Mouse (Mus musculus) myocyte (in vitro differentiated cells): Measurements from ENCODE around the gene Ccr6. TPM values are rescaled to one million over a fixed set of nuclear protein-coding genes. Genes with fewer than 3 reads are reported as not detected.

Source experiments
- H3K27me3 ChIP-seq: one replicate; pipeline ENCODE4 v1.6.1; 2011; ENCODE audit not compliant: control insufficient read depth, insufficient read depth, insufficient read length
- H3K36me3 ChIP-seq: one replicate; pipeline ENCODE4 v1.6.1; 2011; ENCODE audit not compliant: control insufficient read depth, insufficient read depth
- H3K4me2 ChIP-seq: one replicate; pipeline ENCODE4 v1.6.1; 2011; ENCODE audit warnings: low read depth, control low read depth
- H3K4me3 ChIP-seq: one replicate; pipeline ENCODE4 v1.5.1; 2011; ENCODE audit warnings: mild to moderate bottlenecking, control low read depth, moderate library complexity
- H3K79me2 ChIP-seq: one replicate; pipeline ENCODE4 v1.6.1; 2011; ENCODE audit not compliant: control insufficient read depth, insufficient read depth
- H3ac ChIP-seq: one replicate; pipeline ENCODE4 v1.6.1; 2011; ENCODE audit not compliant: control insufficient read depth, insufficient read length
- CEBPB ChIP-seq: IDR thresholded peaks from 2 replicates; pipeline ENCODE4 v1.6.1; 2011; ENCODE audit warnings: mild to moderate bottlenecking, moderate library complexity; ENCODE audit not compliant: poor library complexity, insufficient read depth, severe bottlenecking
- E2F4 ChIP-seq: IDR thresholded peaks from one replicate; pipeline ENCODE4 v1.6.1; 2011; ENCODE audit warnings: mild to moderate bottlenecking, control low read depth, moderate library complexity; ENCODE audit not compliant: insufficient read depth
- MAX ChIP-seq: IDR thresholded peaks from one replicate; pipeline ENCODE4 v1.6.1; 2011; ENCODE audit warnings: low read depth, mild to moderate bottlenecking, control low read depth
- MYOD1 ChIP-seq, 3 experiments: IDR thresholded peaks; one replicate each; pipeline ENCODE4 v1.6.1; 2011; ENCODE audit warnings: control low read depth in 2 of 3, low read depth in 2 of 3, mild to moderate bottlenecking in 2 of 3, moderate library complexity in 1 of 3; ENCODE audit not compliant: insufficient read length in 2 of 3, control insufficient read depth in 1 of 3
- MYOG ChIP-seq, 3 experiments: IDR thresholded peaks; one replicate each; pipeline ENCODE4 v1.6.1; 2011; ENCODE audit warnings: control low read depth in 2 of 3, low read depth in 2 of 3, mild to moderate bottlenecking in 2 of 3; ENCODE audit not compliant: insufficient read length in 2 of 3, control insufficient read depth in 1 of 3, insufficient read depth in 1 of 3
- POLR2A ChIP-seq: IDR thresholded peaks from one replicate; pipeline ENCODE4 v1.6.1; 2011; ENCODE audit warnings: low read depth, mild to moderate bottlenecking, control low read depth, moderate library complexity; ENCODE audit not compliant: insufficient read length
- POLR2AphosphoS2 ChIP-seq: IDR thresholded peaks from one replicate; pipeline ENCODE4 v1.6.1; 2011; ENCODE audit warnings: low read depth, control low read depth; ENCODE audit not compliant: insufficient read length
- REST ChIP-seq: IDR thresholded peaks from one replicate; pipeline ENCODE4 v1.6.1; 2011; ENCODE audit warnings: mild to moderate bottlenecking, control low read depth, moderate library complexity; ENCODE audit not compliant: insufficient read depth, insufficient read length
- SRF ChIP-seq: IDR thresholded peaks from one replicate; pipeline ENCODE4 v1.6.1; 2011; ENCODE audit warnings: low read depth; ENCODE audit not compliant: control insufficient read depth, insufficient read length
- TCF12 ChIP-seq: IDR thresholded peaks from one replicate; pipeline ENCODE4 v1.6.1; 2011; ENCODE audit warnings: mild to moderate bottlenecking, control low read depth; ENCODE audit not compliant: poor library complexity, insufficient read depth, severe bottlenecking
- TCF3 ChIP-seq: IDR thresholded peaks from one replicate; pipeline ENCODE4 v1.6.1; 2011; ENCODE audit warnings: low read depth, control low read depth; ENCODE audit not compliant: insufficient read length
- USF1 ChIP-seq: IDR thresholded peaks from one replicate; pipeline ENCODE4 v1.6.1; 2011; ENCODE audit warnings: low read depth, mild to moderate bottlenecking, control low read depth, moderate library complexity
- polyA plus RNA-seq: library from polyadenylated mRNA; unstranded; fragments of >200 nt; fragmentation: generic; extraction: Trizol; gene quantifications from one replicate; pipeline ENCODE4 v1.2.1, GENCODE M21; 2012; ENCODE audit warnings: missing spikeins

Ccr6 gene
- polyA plus RNA-seq, 1 experiment: not detected

DNA sequence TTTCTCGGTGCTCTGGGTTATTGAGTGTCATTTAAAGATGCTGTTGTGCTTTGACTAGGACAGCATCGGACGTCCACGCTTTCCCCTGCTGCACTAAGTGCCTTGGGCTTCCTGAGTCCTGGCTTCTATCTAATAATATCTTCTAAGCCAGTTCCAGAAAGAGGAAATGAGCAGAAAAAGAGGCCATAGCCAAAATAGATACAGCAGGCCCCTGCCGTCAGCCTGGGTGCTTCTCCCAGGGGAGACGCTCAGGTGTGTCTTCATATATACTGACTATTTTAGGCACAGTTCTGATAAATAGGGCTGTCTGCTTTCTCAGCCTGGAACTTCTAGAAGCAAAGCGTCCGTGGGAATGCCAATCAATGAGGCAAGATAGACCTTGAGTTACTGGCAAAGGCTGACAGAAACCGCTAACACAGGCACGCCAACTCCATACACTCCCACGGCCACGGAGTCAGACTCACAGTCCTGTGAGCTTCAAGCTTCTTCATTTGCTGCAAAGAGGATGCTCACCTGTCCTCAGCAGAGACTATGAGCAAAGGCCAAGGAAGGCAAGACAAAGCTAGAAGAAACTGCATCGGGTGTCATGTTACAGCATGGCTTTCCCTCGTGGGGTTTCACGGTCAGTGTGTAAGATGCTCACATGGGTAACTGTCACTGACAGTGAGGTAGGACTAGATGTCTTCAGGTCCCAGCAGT, 2.3 kb downstream of the Ccr6 start:
- Histone ChIP-seq H3K27me3 (peaks cover 59% of the 10 kb centered on the region), H3ac (no peak overlapping the region), H3K4me3 (no peak overlapping the region), H3K79me2 (no peaks in the 10 kb centered on the region), H3K36me3 (no peaks in the 10 kb centered on the region), H3K4me2 (no peak overlapping the region)
- TF ChIP-seq MYOG (IDR thresholded peaks at IDR 0.05; ENCODE audit: control insufficient read depth in 1 of 3, insufficient read depth in 1 of 3, insufficient read length in 2 of 3, low read depth in 2 of 3) (no peak), POLR2A (no peak), SRF (no peak), USF1 (no peak), CEBPB (no peak), TCF12 (no peak), MAX (no peak), POLR2AphosphoS2 (no peak), E2F4 (no peak), MYOD1 (IDR thresholded peaks at IDR 0.05; ENCODE audit: control insufficient read depth in 1 of 3, insufficient read length in 2 of 3, low read depth in 2 of 3) (no peak), TCF3 (no peak), REST (no peak)

DNA sequence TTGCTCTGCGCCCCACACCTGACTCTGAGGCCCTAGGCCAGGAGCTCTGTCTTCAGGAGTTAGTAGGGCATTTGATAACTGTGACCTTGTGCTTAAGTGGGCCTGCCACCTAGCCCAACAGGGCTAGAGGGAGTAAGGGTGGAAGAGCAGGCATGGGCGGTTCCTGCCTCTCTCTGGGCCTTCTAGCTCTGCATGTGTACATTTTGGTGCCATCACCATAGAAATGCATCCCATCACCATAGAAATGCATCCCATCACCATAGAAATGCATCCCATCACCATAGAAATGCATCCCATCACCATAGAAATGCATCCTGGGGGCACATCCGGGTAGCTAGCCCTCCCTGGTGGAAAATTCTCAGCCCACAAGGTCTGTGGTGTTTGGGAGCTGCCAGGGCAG, 3.7 kb downstream of the Ccr6 start:
- Histone ChIP-seq H3K4me3 (no peak overlapping the region), H3K36me3 (no peaks in the 10 kb centered on the region), H3K27me3 (peaks cover 62% of the 10 kb centered on the region), H3K4me2 (no peak overlapping the region), H3K79me2 (no peaks in the 10 kb centered on the region), H3ac (no peak overlapping the region)
- TF ChIP-seq E2F4: no peak
- TF ChIP-seq MAX: no peak
- no peak for TF ChIP-seq POLR2AphosphoS2
- TF ChIP-seq TCF3: no peak

DNA sequence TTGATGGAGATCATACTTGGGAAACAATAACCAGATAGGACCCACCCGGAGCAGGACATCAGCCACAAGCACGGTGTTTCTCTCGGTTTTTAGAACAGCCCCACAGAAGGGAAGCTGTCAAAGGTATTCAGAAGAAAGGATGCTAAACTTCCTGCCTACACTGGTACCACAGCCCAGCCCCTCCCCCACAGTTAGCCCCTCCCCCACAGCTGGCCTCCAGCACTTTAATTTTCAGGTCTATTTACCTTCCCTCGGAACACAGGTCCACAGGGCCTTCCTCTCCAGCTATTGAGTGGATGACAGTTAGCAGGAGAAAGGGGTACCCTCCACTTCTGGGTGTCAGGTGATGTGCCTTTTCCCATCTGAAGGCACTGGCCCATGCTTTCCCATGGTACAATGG, 4.7 kb downstream of the Ccr6 start:
- TF ChIP-seq SRF: no peak
- no peak for TF ChIP-seq REST
- no peak for TF ChIP-seq E2F4
- TF ChIP-seq MAX: no peak
- no peak for TF ChIP-seq CEBPB
- TF ChIP-seq POLR2AphosphoS2: no peak
- TF ChIP-seq MYOD1 (IDR thresholded peaks at IDR 0.05; ENCODE audit: control insufficient read depth in 1 of 3, insufficient read length in 2 of 3, low read depth in 2 of 3): no peak
- no peak for TF ChIP-seq TCF3
- TF ChIP-seq TCF12: no peak
- no peak for TF ChIP-seq POLR2A
- TF ChIP-seq MYOG (IDR thresholded peaks at IDR 0.05; ENCODE audit: control insufficient read depth in 1 of 3, insufficient read depth in 1 of 3, insufficient read length in 2 of 3, low read depth in 2 of 3): no peak
- TF ChIP-seq USF1: no peak
- no peaks in the 10 kb centered on the region for H3K79me2 ChIP-seq
- peaks cover 66% of the 10 kb centered on the region for H3K27me3 ChIP-seq
- no peak overlapping the region for H3K4me3 ChIP-seq
- no peaks in the 10 kb centered on the region for H3K36me3 ChIP-seq
- no peak overlapping the region for H3ac ChIP-seq
- no peak overlapping the region for H3K4me2 ChIP-seq

- H3K27me3 ChIP-seq: peaks cover 77% of the 10 kb centered on the region
Measured at GRCm38 (mm10) chr17:8241645-8242044, 5.8 kb downstream of the Ccr6 start.

More at GRCm38 (mm10) chr17:8241645-8242044, 5.8 kb downstream of the Ccr6 start:
- H3ac ChIP-seq: no peak overlapping the region
- H3K4me3 ChIP-seq: no peak overlapping the region
- no peaks in the 10 kb centered on the region for H3K79me2 ChIP-seq
- H3K4me2 ChIP-seq: no peak overlapping the region
- no peak for TF ChIP-seq E2F4
- no peak for TF ChIP-seq TCF12
- TF ChIP-seq TCF3: no peak
- TF ChIP-seq POLR2AphosphoS2: no peak
- no peak for TF ChIP-seq MYOG (IDR thresholded peaks at IDR 0.05; ENCODE audit: control insufficient read depth in 1 of 3, insufficient read depth in 1 of 3, insufficient read length in 2 of 3, low read depth in 2 of 3)
- TF ChIP-seq POLR2A: no peak
- no peak for TF ChIP-seq MAX
- no peak for TF ChIP-seq MYOD1 (IDR thresholded peaks at IDR 0.05; ENCODE audit: control insufficient read depth in 1 of 3, insufficient read length in 2 of 3, low read depth in 2 of 3)
- TF ChIP-seq REST: no peak
- no peak for TF ChIP-seq SRF
- TF ChIP-seq USF1: no peak
- TF ChIP-seq CEBPB: no peak
- no peaks in the 10 kb centered on the region for H3K36me3 ChIP-seq
